Mouse (Mus musculus) brain, embryonic 14.5 days (tissue): Measurements from ENCODE around the gene Sgf29.

Experiments used
- CTCF ChIP-seq: fragments of 200-500 bp; IDR thresholded peaks from 2 replicates; pipeline ENCODE4 v1.5.1; 2012; ENCODE audit warnings: inconsistent platforms, mild to moderate bottlenecking, moderate library complexity, borderline replicate concordance; ENCODE audit not compliant: insufficient read depth, insufficient read length; ENCODE audit errors: extremely low read depth
- POLR2A ChIP-seq: fragments of 200-500 bp; IDR thresholded peaks from 2 replicates; pipeline ENCODE4 v1.6.1; 2012; ENCODE audit warnings: mild to moderate bottlenecking, inconsistent platforms, borderline replicate concordance; ENCODE audit not compliant: poor library complexity, insufficient read depth, insufficient read length, severe bottlenecking; ENCODE audit errors: extremely low read depth

- TF ChIP-seq CTCF: peak; percentile 98
- TF ChIP-seq POLR2A: peak; percentile 33; the same call in 1 of the 2 replicates
These were observed 46.6 kb downstream of the Sgf29 start, which contains the start of gene Slx1b for GRCm38 (mm10) chr7:126695631-126696207.
